Mouse (Mus musculus): ENCODE results near the gene Gltpd2.

GRCm38 (mm10) chr11:70561937-70562286 lies 42.9 kb downstream of the Gltpd2 start:
- no peak for TF ChIP-seq CTCF (IDR thresholded peaks at IDR 0.05; ENCODE audit: low read depth)
- TF ChIP-seq EP300 (IDR thresholded peaks at IDR 0.05; ENCODE audit: low read depth) = no peak

Data from liver, postnatal 0 days (tissue).